Mouse (Mus musculus) cortical plate, adult 2 months (tissue): ENCODE data around the gene Cks1b.

Experiments
- CTCF ChIP-seq: fragments of 200-500 bp; IDR thresholded peaks from 2 replicates; pipeline ENCODE4 v1.5.1; 2011; ENCODE audit warnings: mild to moderate bottlenecking, control low read depth, low read length; ENCODE audit not compliant: insufficient read depth; ENCODE audit errors: extremely low read depth
- POLR2A ChIP-seq: fragments of 200-500 bp; IDR thresholded peaks from 2 replicates; pipeline ENCODE4 v1.6.1; 2011; ENCODE audit warnings: mild to moderate bottlenecking, low read length, control low read depth; ENCODE audit not compliant: insufficient read depth; ENCODE audit errors: extremely low read depth

DNA sequence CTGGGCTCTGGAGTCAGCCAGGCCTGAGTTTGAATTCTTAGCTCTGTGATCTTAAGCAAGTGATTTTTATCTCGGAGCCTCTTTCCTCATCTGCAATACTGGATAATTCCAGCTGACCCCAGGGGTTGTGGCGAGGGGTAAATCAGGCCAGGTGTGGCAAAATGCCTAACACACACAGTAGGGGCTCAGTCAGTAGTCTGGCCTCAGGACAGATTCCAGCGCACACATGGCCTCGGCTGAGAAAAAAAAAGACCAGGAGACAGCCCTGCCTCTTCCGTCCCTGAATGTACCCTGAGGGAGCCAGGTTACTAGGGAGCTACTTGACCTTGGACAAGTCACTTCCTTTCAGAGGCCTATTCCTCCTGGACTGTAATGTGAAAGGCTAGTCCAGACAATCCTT lies 35.2 kb downstream of the Cks1b start:
- no peak for TF ChIP-seq POLR2A
- no peak for TF ChIP-seq CTCF
